Mouse (Mus musculus): ENCODE measurements around the gene Stxbp3. TPM values are rescaled to one million over a fixed set of nuclear protein-coding genes. Genes with fewer than 3 reads are reported as not detected.

Gene Stxbp3
- 39.5 and 42.2 TPM in 2 replicates for polyA plus RNA-seq (2015; fragmentation: Nextera tagmentation; extraction: Ambion mirVana)

GRCm38 (mm10) chr3:108840000-108840715 lies at the start of gene Stxbp3:
TSS of gene Stxbp3 (minus strand) at chr3:108840526.

GRCm38 (mm10) chr3:108889908-108890307 lies 49.6 kb upstream of the Stxbp3 start, which contains the start of gene Fndc7:
TSS of gene Fndc7 (minus strand) at chr3:108890008.

Other genes with a start within 250 kb of the Stxbp3 start
- 5.8 and 8.9 TPM in 2 replicates for gene Wdr47, start 249.2 kb downstream of the Stxbp3 start, polyA plus RNA-seq (2015; fragmentation: Nextera tagmentation; extraction: Ambion mirVana)
- gene Clcc1, start 186.6 kb downstream of the Stxbp3 start, polyA plus RNA-seq (2015; fragmentation: Nextera tagmentation; extraction: Ambion mirVana) = 49.3 and 56.1 TPM in 2 replicates
- gene Gpsm2, start 118.2 kb downstream of the Stxbp3 start, polyA plus RNA-seq (2015; fragmentation: Nextera tagmentation; extraction: Ambion mirVana) = 48.0 and 52.1 TPM in 2 replicates
- 1.4 and 1.9 TPM in 2 replicates for gene Aknad1, start 100.9 kb downstream of the Stxbp3 start, polyA plus RNA-seq (2015; fragmentation: Nextera tagmentation; extraction: Ambion mirVana)
- gene Fndc7, start 49.5 kb upstream of the Stxbp3 start, polyA plus RNA-seq (2015; fragmentation: Nextera tagmentation; extraction: Ambion mirVana) = 0.13 and 0.18 TPM in 2 replicates
- 28.0 and 41.8 TPM in 2 replicates for gene Prpf38b, start 71.2 kb upstream of the Stxbp3 start, polyA plus RNA-seq (2015; fragmentation: Nextera tagmentation; extraction: Ambion mirVana)
- gene Henmt1, start 99.3 kb upstream of the Stxbp3 start, polyA plus RNA-seq (2015; fragmentation: Nextera tagmentation; extraction: Ambion mirVana) = 0.12 and 0.34 TPM in 2 replicates
- not detected in 2 replicates for gene Gm9857, start 99.9 kb upstream of the Stxbp3 start, polyA plus RNA-seq (2015; fragmentation: Nextera tagmentation; extraction: Ambion mirVana)
- gene Fam102b, start 187.1 kb upstream of the Stxbp3 start, polyA plus RNA-seq (2015; fragmentation: Nextera tagmentation; extraction: Ambion mirVana) = 13.8 and 13.9 TPM in 2 replicates
- gene Slc25a54, start 239.9 kb upstream of the Stxbp3 start, polyA plus RNA-seq (2015; fragmentation: Nextera tagmentation; extraction: Ambion mirVana) = not detected in 2 replicates